Mouse (Mus musculus): Measurements from ENCODE around the gene Fto. TPM values are rescaled to one million over a fixed set of nuclear protein-coding genes. Genes with fewer than 3 reads are reported as not detected.
A peak's percentile ranks its signal among the peaks of the same experiment; 100 is the strongest.

The Fto gene
- total RNA-seq, 2 experiments from 2014 or later = 143 TPM

DNA sequence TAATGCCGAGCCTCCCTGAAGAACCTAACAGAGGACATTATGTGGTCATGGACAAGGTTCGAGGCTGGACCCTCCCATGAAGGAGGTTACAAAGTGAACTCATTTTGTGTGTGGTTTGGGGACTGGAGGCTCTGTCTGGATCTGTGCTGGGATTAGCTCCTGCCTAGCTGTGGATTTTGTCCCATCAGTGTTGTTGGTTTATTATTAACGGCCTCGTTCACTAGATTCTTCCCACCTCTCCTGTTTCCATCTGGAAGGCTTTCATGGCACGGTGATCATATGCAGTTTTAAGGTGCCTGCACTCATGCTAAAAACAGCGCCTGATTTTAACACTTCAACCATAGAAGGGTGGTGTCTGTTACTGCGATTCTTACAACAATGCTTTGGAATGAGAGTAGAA lies 257.5 kb downstream of the Fto start:
- DNase-seq (ENCODE audit: low spot score in 2 of 2) = no peak
- intact Hi-C loops (cut with DNase I) = no loop called here

DNA sequence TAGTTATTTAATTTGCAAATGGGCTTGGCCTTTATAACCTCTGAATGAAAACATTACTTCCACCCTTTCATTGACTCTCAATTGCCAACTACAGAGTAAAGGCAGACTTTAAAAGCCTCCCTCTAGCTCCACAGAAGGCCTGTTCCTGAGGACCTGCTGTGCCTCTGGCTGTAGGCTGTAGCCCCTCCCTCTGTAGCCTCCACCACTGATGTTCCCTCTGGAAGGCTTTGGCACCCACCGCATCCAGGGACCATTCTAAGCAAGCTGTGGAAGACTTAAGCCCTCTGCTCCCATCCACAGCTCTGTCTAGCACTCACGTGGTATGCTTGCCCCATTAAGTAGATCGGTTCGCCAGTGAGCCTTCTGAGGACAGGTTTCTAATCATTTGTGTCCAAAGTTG lies 258.7 kb downstream of the Fto start:
- no peak for DNase-seq (ENCODE audit: low spot score in 2 of 2)
- intact Hi-C loops (cut with DNase I) = no loop called here

DNA sequence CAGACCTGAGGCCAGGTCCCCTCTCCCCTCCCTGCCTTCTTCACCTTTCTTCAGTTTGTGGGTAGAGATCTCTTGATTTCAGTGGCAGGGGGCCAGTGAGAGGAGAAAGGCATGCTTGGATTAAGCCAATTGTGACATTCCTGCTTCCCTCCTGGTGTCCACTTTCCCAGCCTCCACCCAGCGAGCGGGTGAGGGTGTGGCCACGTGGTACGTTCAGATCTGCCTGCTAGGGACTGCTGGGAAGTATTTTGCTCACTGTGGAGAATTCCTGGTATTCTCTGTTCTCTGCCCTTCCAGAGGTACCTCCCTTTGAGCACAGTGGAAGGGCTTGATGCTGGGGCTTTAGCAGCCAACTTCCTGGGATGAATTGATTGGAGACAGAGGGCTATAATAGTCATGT lies 259.3 kb downstream of the Fto start:
- no peak for DNase-seq (ENCODE audit: low spot score in 2 of 2)
- intact Hi-C loops (cut with DNase I) = no loop called here

DNA sequence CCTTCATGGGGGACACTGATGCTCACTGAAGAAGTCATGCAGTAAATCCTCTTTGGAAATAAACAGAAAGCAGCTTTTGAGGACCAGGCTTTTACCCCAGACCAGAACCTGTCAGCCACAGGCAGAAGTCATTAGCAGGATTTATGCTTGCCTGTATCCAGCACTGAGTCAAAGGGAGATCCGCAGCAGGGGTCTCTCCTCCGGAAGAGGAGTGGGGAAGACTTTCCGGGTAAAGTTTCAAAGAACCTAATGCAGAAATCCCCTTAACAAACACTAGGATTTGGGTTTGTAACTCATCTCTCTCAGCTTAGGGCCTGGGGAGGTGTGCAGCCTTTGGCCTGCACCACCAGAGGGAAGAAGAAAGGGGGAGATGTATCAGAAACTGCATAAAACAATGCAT lies 262.3 kb downstream of the Fto start:
- intact Hi-C loops (cut with DNase I) = no loop called here
- no peak for DNase-seq (ENCODE audit: low spot score in 2 of 2)

DNA sequence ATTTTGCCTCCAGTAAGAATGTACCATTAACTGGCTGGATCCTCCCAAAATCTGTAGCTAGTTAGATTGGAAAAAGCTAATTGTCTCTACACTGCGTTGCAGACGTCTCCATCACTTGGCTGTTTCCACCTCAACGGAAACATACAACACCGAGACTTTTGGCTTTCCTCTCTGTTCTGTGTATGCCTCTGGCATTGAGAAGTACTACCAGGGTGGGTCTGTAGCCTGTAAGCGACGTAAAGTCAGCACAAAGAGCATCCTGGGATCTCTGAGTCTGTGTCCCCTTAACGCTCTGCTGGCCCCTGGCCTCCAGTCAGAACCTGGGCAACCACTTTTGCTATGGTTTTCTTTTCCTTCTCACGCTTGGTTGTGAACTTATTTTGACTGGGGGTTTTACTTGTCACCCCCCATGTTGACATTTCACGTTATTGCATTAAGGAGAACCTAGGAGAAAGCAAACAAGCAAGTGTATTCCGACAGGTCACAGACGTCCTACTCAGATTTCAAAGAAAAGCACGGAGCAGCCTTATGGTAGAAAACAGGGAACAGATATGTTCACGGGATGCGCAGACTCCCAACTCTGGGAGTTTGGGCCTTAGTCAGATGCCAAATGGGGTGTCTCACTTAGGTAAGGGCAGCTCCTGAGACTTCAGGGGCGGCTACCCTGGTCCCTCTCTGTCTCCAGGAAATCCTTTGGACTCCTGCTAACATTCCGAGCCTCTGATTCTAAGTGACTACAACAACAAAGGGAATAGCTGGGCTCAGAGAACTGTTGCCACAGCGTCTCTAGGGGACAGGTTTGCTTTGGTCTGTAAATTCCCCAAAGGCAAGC lies 263.0 kb downstream of the Fto start:
- DNase-seq (ENCODE audit: low spot score in 2 of 2) = no peak
- intact Hi-C loops (cut with DNase I) = no loop called here

DNA sequence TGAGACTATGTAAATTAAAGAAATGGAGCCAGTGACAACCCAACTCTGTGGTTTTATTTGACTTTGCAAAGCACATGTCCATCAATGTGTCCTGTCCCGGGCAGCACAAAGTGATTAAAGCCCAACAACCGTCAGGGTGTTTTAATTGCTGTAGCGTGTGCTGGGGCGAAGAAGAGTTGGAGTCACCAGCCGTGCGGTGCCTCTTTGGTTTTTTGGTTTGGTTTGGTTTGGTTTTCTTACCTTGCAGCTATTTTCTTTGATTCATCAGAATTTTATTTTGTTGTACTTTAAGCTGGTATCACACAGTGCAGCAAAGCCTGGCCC lies 263.6 kb downstream of the Fto start:
- DNase-seq (ENCODE audit: low spot score in 2 of 2) = no peak
- intact Hi-C loops (cut with DNase I) = no loop called here

DNA sequence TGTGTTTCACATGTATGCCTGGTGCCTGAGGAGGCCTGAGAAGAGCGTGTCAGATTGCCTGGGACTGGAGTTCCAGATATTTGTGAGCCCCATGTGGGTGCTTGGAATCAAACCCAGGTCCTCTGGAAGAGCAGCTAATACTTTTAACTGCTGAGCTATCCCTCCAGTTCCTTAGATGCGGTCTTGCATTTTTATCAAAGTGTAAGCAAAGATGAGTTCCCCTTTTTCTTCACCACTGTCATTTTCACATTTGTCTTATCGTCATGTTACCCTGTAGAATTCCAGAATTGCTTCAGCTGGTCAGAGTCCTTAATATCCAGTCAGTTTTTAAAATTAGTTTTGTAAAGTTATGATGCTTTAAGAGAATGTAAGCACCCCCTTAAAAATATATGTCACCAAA lies 264.3 kb downstream of the Fto start:
- DNase-seq (ENCODE audit: low spot score in 2 of 2) = no peak
- intact Hi-C loops (cut with DNase I) = no loop called here

DNA sequence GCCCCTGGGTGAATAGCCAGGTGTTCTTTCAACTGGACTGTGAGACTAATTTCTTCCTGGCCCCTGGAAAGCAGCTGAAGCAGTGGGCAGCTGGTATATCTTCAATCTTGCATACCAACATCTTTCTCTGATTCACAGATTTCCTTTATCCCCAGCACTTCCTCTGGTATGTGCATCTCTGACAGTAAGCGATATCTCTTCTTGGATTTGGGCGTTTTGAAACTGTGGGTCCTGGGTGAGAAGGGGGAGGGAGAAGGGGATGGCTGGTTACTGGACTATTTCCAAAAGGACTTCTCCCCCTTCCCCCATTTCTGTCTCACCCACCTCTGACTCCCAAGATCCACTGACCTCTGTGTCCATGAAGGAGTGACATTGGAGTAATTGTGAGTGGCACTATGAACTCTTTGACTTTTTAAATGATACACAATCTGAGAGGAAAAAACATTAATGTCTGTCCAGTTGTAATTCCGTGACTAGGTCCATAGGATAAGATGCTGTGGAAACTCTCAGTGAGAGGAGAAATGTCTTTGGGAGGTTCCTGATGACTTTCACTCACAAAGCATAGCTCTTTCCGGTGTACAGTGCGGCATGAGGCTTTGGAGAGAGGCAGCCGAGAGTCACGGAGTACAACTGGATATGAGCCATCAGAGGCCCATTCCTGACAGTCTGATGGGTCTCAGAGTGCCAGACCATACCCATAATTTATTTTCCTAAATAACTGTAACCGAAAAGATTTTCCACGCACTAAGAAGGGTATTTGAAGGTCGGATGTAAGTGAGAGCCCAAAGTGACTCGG lies 271.5 kb downstream of the Fto start:
- DNase-seq (ENCODE audit: low spot score in 2 of 2) = no peak
- intact Hi-C loops (cut with DNase I) = no loop called here

DNA sequence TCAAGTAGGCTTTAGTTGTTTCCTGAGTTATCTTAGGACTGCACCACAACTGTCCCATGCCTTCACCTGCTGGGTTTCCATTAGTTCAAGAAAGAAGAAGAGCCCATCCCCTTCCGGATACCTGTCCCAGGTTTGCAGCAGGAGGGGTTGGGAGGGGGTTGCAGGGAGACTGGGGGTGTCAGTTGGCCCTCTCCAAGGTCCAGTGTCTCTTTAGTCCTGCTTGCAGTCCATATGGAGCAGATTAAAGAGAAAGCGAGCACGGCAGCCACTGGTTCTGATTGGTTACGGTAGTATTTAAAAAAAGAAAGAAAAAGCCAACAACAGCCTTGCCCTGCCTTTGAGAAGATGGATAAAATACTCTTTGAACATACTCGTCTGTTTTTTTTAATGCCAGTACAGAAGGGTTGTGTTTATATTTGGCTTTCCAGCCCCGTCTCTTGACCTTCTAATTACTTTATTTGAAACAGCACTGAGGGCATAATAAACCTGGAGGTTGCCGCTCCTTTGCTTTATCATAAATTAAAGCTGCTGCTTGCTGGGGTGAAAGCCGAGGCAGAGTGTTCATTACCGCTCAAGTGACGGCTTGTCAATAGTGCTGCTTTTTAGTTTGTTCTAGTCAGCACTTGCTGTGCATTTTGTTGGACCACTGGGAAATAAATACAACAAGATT lies 279.2 kb downstream of the Fto start:
- intact Hi-C loops (cut with DNase I) = no loop called here
- no peak for DNase-seq (ENCODE audit: low spot score in 2 of 2)

DNA sequence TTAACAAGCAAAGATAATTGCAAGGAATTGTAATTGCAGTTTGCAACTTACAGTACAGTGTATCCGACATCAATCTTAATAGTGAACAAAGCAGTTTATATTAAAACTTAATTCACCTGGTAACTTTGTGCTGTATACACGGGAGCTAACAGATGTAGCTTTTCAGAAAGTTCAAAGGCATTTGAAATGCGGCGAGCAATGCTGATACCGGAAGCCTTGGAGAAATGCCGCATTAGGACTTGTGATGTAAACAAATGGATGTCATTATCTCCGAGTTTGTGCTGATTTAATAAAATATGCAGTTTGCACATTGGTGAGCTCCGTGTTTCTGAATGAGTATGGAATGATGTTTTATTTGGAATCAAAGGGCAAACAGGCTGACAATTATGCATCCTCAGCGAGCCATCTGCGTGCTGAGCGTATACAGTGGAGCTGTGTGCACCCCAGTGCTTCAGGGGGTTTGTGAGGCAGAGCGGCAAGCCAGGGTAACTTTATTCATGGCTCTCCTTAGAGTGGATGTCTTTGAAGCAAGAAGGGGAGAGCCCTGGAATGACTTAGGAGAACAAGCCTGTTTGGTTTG lies 280.0 kb downstream of the Fto start:
- intact Hi-C loops (cut with DNase I) = no loop called here
- no peak for DNase-seq (ENCODE audit: low spot score in 2 of 2)

DNA sequence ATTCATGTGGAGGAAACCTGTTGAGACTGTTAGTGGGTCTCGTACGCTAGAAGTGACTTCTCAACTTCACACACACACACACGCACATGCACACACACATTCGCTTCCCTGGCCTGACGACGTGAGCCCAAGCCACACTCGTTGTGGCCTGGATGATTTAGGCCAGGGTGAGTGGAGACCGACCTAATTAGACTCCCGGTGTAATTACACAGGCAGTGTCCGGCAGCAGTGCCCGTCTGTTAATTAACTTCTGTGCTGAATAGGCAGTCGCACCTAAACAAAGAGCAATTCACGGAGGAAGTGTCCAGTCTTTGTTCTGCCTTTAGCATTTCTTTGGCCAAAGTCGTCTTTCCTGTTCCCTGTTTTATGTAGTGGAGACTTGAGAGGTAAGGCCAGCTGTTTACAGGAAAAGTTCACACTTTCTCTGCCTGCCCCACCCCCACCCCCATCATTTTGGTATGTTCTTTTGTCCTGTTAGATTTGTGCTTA lies 286.1 kb downstream of the Fto start:
- DNase-seq (ENCODE audit: low spot score in 2 of 2) = no peak
- intact Hi-C loops (cut with DNase I) = no loop called here

DNA sequence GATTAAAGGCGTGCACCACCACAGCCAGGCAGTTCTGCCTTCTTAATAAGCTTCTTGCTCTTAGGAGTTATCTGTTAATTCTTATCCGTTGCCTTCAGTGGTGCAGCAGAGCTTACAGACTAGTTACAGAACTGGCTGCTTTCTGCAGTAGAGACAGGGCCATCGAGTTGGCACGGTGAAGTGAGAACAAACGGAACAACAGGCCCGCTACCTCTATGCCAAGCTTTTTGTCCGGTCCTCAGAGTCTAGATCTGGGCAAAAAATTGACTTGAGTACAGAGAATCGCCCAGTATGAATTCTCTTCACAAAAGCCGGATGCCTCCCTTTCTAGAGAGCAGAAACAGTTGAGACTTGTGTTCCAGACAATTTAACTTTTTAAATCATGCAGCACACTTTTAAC lies 290.4 kb downstream of the Fto start:
- no peak for DNase-seq (ENCODE audit: low spot score in 2 of 2)
- intact Hi-C loops (cut with DNase I) = no loop called here

DNA sequence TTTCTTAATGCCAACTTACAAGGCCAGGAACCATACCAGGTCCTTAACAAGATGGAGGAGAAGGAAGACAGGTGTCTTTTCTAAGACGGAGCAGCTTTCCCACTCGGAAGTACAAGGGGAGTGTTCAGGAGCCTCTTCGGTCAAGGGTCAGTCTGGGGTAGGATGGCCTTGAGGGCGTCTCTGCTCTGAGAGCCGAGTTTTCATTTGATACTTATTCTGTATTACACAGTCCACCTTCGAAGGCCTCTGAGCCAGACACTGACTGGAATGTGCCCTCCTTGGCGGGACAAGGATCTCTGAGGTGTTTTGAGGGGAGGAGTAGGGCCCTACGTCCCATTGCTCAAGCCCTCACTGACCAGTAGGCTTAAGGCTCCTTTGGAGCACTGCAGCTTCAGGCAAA lies 292.6 kb downstream of the Fto start:
- intact Hi-C loops (cut with DNase I) = no loop called here
- no peak for DNase-seq (ENCODE audit: low spot score in 2 of 2)

DNA sequence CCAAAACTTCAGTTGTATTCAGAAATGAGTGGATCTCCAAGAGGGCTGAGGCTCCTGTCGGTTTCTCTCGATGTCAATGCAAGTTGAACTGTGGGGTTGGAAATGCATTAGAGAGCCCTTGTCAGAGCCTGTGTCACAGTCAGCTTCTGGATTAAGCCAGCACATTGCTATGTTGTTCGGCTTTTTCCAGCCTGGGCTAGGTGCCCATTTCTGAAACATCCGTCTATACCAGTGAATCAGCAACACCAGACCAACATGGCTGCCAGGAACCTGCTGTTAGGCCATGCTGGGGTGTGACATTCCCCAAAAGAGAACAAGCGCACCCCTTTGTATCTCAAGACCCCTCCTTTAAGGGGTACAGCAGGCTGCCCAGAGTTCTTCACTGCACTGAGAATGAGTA lies 293.8 kb downstream of the Fto start:
- DNase-seq (ENCODE audit: low spot score in 2 of 2) = peak in 1 of 2 experiments; percentile 67
- intact Hi-C loops (cut with DNase I) = no loop called here

DNA sequence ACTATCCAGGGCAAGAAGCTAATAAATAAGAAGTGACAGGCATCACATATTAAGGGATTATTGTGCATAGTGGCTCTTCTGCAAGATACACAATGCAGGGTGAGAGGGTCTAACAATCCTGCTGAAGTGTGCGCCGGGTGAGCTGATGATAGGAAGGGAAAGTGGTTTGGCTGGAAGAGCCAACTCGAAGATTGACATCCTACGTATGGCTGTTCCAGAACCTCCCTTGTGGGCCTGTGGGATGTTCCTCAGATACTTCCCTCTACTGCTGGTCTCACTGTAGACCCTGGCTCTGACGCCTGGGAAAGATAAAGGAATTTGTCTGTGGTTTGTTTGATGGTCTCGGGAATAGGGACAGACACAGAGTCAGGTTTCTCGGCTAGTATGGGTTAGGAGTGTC lies 297.9 kb downstream of the Fto start:
- DNase-seq (ENCODE audit: low spot score in 2 of 2) = no peak
- intact Hi-C loops (cut with DNase I) = no loop called here

DNA sequence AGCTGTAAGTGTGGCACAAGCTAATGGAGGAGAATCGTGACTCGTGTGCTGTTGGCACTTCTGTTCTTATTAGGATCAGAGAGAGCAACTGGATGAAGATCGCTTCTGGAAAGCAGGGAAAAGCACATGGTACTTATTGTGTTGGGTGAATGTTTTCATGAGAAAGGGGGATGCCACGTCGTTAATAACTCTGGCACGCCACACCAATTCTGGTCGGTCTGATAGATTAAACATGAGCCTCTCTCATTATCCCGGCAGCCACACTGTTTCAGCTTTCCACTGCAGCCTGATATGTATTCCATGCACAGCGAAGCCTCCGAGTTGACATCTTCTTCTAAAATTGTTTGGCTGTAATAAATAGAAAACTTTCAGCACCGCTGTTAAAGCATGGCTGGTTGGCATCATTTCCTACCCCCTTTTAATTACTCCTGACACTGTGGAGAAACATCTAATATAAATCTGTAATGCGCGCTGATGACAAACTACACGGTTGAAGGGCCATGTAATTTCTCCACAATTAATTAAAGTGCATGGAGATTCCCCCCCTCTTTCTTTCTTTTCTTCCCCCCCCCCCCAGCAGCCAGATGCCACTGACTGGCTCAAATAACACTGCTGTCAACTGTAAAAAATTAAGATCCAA lies 298.5 kb downstream of the Fto start:
- DNase-seq (ENCODE audit: low spot score in 2 of 2) = no peak
- intact Hi-C loops (cut with DNase I) = no loop called here

DNA sequence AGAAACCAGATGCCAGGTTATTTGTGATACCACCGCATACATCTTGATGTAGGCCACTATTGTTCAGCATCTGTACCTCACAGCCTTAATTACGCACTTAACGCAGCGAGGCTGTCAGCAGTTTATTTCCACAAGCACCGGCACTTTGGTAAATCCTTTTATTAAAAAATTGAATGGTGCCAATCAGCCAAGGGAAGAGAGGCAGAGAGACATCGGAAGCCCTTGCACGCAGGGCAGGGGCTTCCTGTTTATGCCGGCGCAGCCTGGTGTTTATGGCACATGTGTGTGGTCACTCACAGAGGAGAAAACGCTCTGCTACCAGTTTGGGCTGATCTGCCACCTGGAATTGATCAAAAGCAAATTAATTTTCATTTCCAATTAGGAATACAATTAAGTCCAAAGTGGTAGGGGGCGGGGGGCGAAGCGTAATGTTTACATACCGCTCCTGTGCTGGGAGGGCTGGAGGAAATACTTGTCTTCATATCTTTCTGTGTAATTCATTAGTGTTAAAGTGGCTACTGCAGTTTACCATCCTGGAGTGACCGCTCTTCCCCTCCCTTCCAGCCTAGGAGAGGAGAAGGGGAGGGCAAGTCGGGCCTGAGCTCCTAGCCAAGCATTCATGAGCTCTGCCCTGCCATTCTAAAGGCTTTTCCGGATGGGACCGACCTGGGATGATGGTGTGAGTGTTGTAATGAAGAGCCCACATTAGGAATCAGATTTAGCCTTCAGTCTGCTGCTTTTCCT lies 299.2 kb downstream of the Fto start:
- DNase-seq (ENCODE audit: low spot score in 2 of 2) = no peak

DNA sequence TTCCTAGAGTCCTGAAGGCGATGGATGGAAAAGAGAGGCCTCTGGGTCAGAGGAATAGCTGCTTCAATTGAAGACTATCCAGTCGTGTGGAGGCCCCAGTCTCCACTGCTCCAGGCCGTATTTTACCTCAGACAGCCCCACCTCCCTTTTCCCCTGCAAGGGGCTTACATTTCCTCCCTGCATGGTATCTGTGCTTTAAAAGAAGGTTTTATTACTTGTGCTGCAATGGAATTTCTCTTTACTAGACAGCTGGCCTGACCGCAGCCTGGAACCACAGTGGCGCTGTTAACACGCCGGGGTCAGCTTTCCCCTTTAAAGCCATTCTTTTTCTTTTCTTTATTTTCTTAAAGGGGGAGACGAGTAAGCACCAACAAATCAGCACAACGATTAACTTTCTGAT lies 300.3 kb downstream of the Fto start:
- DNase-seq (ENCODE audit: low spot score in 2 of 2) = no peak
- intact Hi-C loops (cut with DNase I) = no loop called here

More for the DNA sequence above, 299.2 kb downstream of the Fto start:
- intact Hi-C loops (cut with DNase I) = no loop called here

DNA sequence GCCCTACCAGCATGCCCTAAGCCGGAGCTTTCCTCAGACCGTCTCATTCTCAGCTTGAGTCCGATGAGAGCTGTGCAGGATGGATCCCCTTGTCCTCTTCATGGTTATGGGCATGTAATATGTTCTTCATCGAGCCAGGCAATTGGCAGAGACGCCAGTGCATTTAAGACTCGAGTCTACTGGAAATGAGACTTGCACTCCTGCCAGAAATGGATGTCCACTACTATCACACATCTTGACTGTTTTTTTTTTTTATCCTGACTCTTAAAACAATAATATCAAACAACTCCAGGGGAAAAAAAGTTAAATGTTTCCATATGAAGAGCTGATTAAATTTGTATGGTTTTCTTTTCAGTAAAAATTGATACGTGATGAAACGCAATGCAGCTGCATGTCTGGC lies 301.9 kb downstream of the Fto start:
- intact Hi-C loops (cut with DNase I) = no loop called here

More for the DNA sequence above, 301.9 kb downstream of the Fto start:
- DNase-seq (ENCODE audit: low spot score in 2 of 2) = no peak

Data from left cerebral cortex, postnatal 25 days (tissue).